Mouse (Mus musculus): ENCODE results near the gene Racgap1.

The Racgap1 gene

GRCm38 (mm10) chr15:99590429-99591084 lies 60.9 kb downstream of the Racgap1 start, which contains the start of gene Aqp5:
Gene Aqp5, plus strand, starts transcription at chr15:99590782.
- DNase-seq (ENCODE audit: low spot score) = no peak

- DNase-seq (ENCODE audit: low spot score) = no peak
Observed at GRCm38 (mm10) chr15:99589704-99590103, 61.8 kb downstream of the Racgap1 start.

GRCm38 (mm10) chr15:99589237-99589636 lies 62.2 kb downstream of the Racgap1 start:
- DNase-seq (ENCODE audit: low spot score) = no peak

GRCm38 (mm10) chr15:99586525-99586924 lies 64.9 kb downstream of the Racgap1 start:
- DNase-seq (ENCODE audit: low spot score) = no peak

GRCm38 (mm10) chr15:99585741-99586140 lies 65.7 kb downstream of the Racgap1 start:
- DNase-seq (ENCODE audit: low spot score) = no peak

DNA sequence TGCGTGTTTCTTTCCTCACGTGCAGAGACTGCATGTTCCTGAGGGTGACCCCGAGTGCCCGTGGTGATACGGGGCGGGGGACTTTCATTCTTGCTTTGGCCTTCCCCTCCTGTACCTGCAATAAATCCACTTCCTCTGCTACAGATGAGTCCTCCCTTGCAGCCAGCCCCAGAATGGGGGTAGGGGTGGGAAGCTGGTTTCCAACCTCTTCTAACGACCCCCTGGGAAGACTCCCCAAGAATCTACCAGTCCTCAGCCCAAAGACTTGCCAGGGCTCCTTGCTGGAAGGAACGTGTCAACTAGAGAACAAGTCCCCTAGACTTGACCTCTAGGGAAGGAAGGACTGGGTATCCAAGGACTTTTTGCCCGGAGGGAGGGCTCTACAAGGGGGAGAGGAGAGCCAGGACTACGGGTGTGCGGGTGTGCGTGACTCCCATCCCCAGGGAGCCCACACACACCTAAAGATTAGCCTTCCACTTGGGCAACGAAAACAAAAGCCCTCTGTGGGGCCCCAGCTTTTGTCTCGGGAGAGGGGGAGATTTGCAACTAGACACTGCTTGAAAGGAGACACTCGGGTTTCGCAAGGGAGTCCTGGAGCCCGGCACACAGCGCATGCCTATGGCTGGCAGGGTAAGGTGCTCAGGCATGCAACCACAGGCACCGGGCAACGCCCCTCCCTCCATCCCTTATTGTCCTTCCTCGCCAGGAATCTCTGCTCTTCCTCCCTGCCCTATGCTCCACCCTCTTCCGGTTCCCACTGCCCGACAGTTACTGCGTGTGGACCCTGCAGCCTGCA lies 66.9 kb downstream of the Racgap1 start:
- DNase-seq (ENCODE audit: low spot score) = peak; percentile 56

GRCm38 (mm10) chr15:99583463-99584344 lies 67.8 kb downstream of the Racgap1 start:
- peak; percentile 32 for DNase-seq (ENCODE audit: low spot score)

- no peak for DNase-seq (ENCODE audit: low spot score)
Observed at GRCm38 (mm10) chr15:99578802-99579485, 72.5 kb downstream of the Racgap1 start, which contains the start of gene Aqp2. Gene Aqp2, plus strand, starts transcription at chr15:99579055.

Data from urinary bladder, postnatal 14 days (tissue).